Mouse (Mus musculus) CD8-positive naive resting alpha-beta T cell, adult 57 days (primary cell): ENCODE results near the gene Klhl36. TPM values are rescaled to one million over a fixed set of nuclear protein-coding genes. Genes with fewer than 3 reads are reported as not detected.

Experiments used
- total RNA-seq: library from RNA; stranded (reverse); gene quantifications from one replicate; pipeline ENCODE4 v1.2.4, GENCODE M21; 2023

The Klhl36 gene
- 12.0 TPM for total RNA-seq

GRCm38 (mm10) chr8:119861706-119862389, at the start of gene Klhl36:
TSS of gene Klhl36 (plus strand) at chr8:119862266.

DNA sequence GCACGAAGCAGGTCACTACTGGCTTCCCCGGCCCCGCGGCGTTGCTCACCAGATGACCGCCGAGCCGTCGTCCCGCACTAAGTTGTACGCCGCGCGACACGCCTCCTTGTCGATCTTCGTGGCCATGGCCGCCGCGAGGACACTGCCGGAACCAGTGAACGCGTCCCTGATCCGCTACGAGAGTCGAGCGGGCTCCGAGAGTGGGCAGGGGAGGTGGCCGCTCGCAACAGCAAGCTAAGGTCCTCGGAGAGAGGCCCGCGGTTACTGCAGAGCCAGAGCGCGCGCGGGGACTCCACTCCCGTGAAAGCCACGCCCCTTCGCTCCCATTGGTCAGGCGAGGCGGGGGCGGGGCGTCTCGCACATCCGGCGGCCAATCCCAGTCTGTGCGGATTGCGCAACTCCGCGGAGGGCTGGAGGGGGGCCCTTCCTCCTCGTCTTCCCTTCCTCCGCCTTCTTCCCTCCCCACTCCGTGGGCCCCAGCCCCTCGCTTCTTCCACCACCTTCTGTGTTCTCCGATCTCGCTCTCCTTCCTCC, 21.7 kb upstream of the Klhl36 start, which contains the start of gene Cotl1:
Gene Cotl1 (minus strand): TSS at position 270 of the 534 bp plus-strand sequence.

DNA sequence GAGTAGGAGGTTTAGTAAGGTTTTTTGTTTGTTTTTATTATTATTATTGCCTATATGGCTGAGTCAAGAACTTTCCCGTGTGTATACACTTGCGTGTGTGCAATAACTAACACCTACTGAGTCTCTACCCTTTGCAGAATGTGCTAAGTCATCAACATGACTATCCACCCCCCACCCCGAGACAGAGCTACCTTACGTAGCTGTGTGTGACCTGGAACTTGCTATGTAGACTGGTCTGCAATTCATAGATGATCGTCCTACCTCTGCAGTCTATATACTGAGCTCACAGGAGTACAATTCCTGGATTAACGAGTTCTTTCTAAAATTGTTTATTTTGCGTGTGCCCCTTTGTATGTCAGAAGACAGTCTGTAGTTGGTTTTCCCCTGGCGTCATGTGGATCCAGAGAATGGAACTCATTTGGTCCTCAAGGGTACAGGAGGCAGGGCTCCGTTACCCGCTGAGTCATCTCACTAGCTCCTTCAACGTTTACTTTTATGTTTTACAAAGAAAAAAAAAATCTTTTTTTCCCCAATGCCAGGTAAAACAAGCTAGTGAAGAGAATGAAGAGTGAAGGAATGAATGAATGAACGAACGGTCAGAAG, 48.0 kb downstream of the Klhl36 start, which contains the start of gene Usp10:
Gene Usp10 (plus strand): TSS at position 417 of the 603 bp plus-strand sequence.

DNA sequence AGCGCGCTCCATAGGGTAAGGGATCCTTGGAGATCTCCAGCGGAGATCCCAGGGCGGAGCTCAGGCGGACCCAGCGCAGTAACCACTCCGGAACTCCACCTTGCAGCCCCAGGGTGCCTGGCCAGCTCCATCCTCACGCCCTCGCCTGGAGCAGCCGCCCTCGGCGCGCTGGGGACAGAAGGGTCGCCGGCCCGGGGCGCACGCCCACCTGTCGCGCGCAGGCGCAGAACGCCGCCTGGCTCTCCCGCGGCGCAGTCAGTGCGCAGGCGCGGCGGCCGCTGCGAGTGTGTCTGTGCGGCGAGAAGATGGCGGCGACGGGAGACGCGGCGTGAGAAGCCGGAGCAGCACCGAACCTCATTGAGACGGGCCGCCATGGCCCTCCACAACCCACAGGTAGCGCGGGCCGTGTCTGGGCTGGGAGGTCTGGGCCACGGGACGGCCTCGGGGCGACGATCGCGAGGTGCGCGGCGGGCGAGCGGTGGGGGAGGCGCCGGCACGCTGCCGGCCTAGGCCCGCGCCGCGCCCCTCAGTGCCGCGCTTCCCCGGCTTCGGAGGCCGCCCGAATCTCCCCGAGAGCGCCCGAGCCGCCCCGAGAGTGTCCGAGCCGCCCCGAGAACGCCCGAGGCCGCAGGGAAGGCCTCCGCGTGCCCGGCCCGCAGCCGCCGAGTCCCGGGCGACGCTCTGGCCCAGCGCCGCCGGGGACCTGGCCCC, 48.6 kb downstream of the Klhl36 start, which contains the start of gene Gm20388:
Gene Gm20388 (plus strand): TSS at position 295 of the 711 bp plus-strand sequence.

Other genes with a start within 250 kb of the Klhl36 start
- gene Adad2, start 249.5 kb upstream of the Klhl36 start, total RNA-seq = not detected
- gene Kcng4, start 226.6 kb upstream of the Klhl36 start, total RNA-seq = not detected
- gene Wfdc1, start 195.9 kb upstream of the Klhl36 start, total RNA-seq = not detected
- gene Atp2c2, start 162.3 kb upstream of the Klhl36 start, total RNA-seq = not detected
- 3.2 TPM for gene Tldc1, start 83.8 kb upstream of the Klhl36 start, total RNA-seq
- gene Cotl1, start 21.7 kb upstream of the Klhl36 start, total RNA-seq = 573 TPM
- gene Usp10, start 48.1 kb downstream of the Klhl36 start, total RNA-seq = 118 TPM
- gene Gm20388, start 48.6 kb downstream of the Klhl36 start, total RNA-seq = 14.0 TPM
- gene Crispld2, start 130.2 kb downstream of the Klhl36 start, total RNA-seq = not detected
- 36.4 TPM for gene Zdhhc7, start 239.2 kb downstream of the Klhl36 start, total RNA-seq